Mouse (Mus musculus): ENCODE measurements around the gene Bcl2l1. TPM values are rescaled to one million over a fixed set of nuclear protein-coding genes. Genes with fewer than 3 reads are reported as not detected.

The Bcl2l1 gene
- polyA plus RNA-seq, 1 experiment: 212 TPM

DNA sequence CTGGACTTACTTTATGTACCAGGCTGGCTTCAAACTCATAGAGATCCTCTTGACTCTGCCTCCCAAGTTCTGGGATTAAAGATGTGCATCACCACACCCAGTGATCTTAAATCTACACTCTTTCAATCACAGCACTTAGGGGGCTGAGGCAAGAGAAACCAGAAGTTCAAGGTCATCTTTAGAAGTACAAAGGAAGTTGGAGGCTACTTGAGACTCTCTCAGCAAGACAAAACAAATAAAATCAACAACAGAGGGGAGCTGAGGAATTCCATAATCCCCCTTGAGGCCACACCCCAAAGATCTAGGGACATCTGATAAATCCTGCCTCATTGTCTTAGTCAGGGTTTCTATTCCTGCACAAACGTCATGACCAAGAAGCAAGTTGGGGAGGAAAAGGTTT is 59.3 kb downstream of the Bcl2l1 start:
- Histone ChIP-seq H3K9me3 (ENCODE audit: control insufficient read depth, low read length) (no peaks in the 10 kb centered on the region; the same call in 1 of the 2 replicates), H3K4me3 (replicated peaks) (no peak overlapping the region), H3K27me3 (ENCODE audit: control insufficient read depth) (peaks cover 52% of the 10 kb centered on the region), H3K4me1 (ENCODE audit: control insufficient read depth) (peaks cover 64% of the 10 kb centered on the region), H3K36me3 (ENCODE audit: control insufficient read depth) (peaks cover 20% of the 10 kb centered on the region)
- TF ChIP-seq GATA1 (IDR thresholded peaks at IDR 0.05; ENCODE audit: low read length) (no peak), TAL1 (IDR thresholded peaks at IDR 0.05; ENCODE audit: low read length) (no peak)

DNA sequence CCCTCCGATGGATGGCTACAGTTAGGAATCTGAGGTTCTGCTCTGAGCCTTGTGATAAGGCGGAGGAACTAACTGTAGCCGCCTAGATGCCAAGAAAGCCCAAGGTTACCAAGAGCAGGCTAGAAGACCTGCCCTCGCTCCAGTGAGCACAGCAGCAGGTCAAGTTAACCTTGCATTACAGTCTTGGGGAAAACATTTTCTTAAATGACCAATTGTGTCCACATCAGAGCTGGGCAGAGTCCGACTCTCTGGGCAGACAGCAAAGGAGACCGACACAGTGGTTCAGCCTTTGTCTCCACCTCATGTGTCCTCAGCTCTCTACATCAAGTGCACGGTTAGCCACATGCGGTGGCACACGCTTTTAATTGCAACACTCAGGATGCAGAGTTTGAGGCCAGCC is 60.0 kb downstream of the Bcl2l1 start:
- peaks cover 14% of the 10 kb centered on the region for H3K36me3 ChIP-seq (ENCODE audit: control insufficient read depth)
- no peaks in the 10 kb centered on the region; the same call in 1 of the 2 replicates for H3K9me3 ChIP-seq (ENCODE audit: control insufficient read depth, low read length)
- no peak overlapping the region for H3K4me3 ChIP-seq (replicated peaks)
- peaks cover 52% of the 10 kb centered on the region for H3K27me3 ChIP-seq (ENCODE audit: control insufficient read depth)
- H3K4me1 ChIP-seq (ENCODE audit: control insufficient read depth): peaks cover 67% of the 10 kb centered on the region
- TF ChIP-seq GATA1 (IDR thresholded peaks at IDR 0.05; ENCODE audit: low read length): no peak
- TF ChIP-seq TAL1 (IDR thresholded peaks at IDR 0.05; ENCODE audit: low read length): no peak

DNA sequence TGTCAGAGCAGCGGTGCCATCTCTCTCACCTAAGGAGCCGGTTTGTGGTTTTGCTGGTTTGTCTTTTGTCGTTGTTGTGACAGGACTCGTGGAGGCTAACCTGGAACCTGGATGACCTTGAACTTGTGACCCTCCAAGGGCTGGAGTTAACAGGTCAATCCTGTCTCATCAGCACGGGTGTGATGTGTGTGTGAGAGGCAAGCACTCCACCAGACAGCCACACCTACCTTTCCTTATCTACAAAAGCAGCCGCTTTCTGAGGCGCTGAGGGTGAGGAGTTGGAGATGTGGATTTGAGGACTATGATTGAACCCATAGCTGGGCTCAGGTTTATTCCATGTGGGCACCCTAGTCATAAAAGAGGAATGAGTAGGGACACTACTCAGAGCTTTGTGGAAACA is 61.9 kb downstream of the Bcl2l1 start:
- peaks cover 65% of the 10 kb centered on the region for H3K4me1 ChIP-seq (ENCODE audit: control insufficient read depth)

DNA sequence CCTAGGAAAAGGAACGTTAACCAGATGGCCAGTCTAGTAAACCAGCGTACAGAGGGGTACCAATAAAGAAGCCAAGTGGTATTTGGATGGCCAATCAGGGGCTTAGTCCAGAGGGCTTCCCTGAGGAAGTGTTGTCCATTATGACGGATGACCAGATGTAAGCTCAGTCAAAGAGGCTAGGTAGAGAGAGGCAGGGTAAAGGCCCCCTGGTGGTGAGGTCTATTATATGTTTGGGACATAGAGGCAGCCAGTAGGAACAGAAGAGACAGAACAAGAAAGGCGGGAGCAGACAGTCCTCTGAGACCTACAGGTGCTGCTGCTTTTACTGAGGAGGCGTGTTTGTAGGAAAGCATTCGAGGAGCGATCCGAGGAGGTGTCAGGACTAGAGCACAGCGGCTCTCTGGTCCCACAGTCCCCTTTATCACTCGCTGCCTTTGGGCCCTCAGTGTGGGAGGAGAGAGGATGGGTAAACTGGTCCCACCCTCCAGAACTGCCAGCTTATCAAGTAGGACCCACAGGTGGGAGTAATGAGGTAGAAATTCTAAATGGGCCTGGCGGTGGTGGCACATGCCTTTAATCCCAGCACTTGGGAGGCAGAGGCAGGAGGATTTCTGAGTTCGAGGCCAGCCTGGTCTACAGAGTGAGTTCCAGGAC is 63.8 kb downstream of the Bcl2l1 start:
- Histone ChIP-seq H3K4me3 (replicated peaks) (peak overlapping the region; percentile 30), H3K27me3 (ENCODE audit: control insufficient read depth) (peaks cover 60% of the 10 kb centered on the region), H3K36me3 (ENCODE audit: control insufficient read depth) (no peaks in the 10 kb centered on the region), H3K4me1 (ENCODE audit: control insufficient read depth) (peaks cover 60% of the 10 kb centered on the region), H3K9me3 (ENCODE audit: control insufficient read depth, low read length) (no peaks in the 10 kb centered on the region; the same call in 1 of the 2 replicates)
- TF ChIP-seq TAL1 (IDR thresholded peaks at IDR 0.05; ENCODE audit: low read length) (no peak), GATA1 (IDR thresholded peaks at IDR 0.05; ENCODE audit: low read length) (no peak)

More for the DNA sequence above, 61.9 kb downstream of the Bcl2l1 start:
- Histone ChIP-seq H3K27me3 (ENCODE audit: control insufficient read depth) (peaks cover 62% of the 10 kb centered on the region), H3K4me3 (replicated peaks) (no peak overlapping the region), H3K9me3 (ENCODE audit: control insufficient read depth, low read length) (no peaks in the 10 kb centered on the region; the same call in 1 of the 2 replicates), H3K36me3 (ENCODE audit: control insufficient read depth) (no peaks in the 10 kb centered on the region)
- TF ChIP-seq GATA1 (IDR thresholded peaks at IDR 0.05; ENCODE audit: low read length): peak; percentile 60
- TF ChIP-seq TAL1 (IDR thresholded peaks at IDR 0.05; ENCODE audit: low read length): peak; percentile 79

DNA sequence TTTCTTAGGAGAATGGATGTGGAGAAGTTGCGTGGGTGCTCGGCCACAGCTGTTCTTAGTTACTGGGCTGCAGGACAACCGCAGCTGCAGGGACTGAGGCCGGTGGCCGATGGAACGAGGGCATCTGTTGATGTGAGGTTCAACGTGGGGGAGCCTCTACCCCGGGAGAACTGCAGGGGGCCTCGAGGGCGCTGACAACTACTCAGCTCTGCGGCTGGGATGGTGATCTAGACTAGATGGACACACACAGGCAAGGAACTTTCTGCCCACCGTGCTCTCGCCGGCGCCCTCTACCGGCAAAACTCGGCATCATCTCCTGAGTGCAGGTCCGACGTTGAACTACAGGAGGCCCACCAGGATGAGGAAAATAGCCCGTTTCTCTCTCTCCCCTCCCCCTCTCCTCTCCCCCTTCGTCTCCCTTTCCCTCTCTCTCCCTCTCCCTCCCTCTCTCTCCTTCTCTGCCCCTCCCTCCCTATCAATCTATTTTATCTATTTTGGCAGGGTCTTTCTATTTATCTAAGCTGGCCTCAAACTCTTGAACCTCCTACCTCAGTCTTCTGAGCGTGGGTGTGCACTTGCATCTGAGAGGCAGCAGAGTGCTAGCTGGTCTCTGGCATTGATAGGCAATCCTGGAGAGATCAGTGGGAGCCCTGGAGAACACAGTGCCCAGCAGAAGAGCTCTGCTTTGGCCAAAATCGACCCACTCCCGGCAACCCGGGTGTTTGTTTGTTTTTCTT is 65.0 kb downstream of the Bcl2l1 start:
- Histone ChIP-seq H3K4me3 (replicated peaks) (no peak overlapping the region), H3K9me3 (ENCODE audit: control insufficient read depth, low read length) (no peaks in the 10 kb centered on the region; the same call in 1 of the 2 replicates), H3K36me3 (ENCODE audit: control insufficient read depth) (no peaks in the 10 kb centered on the region), H3K27me3 (ENCODE audit: control insufficient read depth) (peaks cover 51% of the 10 kb centered on the region), H3K4me1 (ENCODE audit: control insufficient read depth) (peaks cover 56% of the 10 kb centered on the region)
- TF ChIP-seq GATA1 (IDR thresholded peaks at IDR 0.05; ENCODE audit: low read length) (no peak), TAL1 (IDR thresholded peaks at IDR 0.05; ENCODE audit: low read length) (no peak)

DNA sequence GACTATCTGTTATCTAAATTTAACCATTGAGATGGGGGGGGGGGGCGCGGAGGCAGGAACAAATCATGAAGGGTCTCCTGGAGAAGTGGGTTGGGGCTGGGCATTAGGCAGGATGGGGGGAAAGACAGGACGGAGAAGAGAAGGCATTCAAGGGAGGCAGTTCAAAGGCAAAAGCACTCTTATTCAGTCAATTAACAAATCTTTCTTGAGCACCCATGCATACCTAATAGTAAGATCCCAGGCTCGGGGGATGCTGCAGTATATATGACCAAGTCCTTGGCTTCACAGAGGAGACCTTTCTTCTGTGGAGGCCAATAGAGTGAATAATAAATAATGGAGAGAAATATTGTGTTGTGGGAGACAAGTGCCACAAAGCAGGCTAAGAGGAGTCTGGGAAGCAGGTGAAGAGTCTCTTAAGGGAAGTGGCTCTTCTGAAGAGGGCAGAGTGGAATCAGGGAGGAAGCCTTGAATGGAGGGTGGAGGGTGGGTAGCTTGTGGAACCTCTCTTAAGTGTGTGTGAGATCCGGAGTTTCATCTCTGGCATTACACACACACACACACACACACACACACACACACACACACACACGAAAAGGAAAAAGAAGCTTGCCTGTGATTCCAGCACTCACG is 66.4 kb downstream of the Bcl2l1 start:
- H3K36me3 ChIP-seq (ENCODE audit: control insufficient read depth): no peaks in the 10 kb centered on the region
- no peak overlapping the region for H3K4me3 ChIP-seq (replicated peaks)
- peaks cover 38% of the 10 kb centered on the region for H3K27me3 ChIP-seq (ENCODE audit: control insufficient read depth)
- H3K9me3 ChIP-seq (ENCODE audit: control insufficient read depth, low read length): no peaks in the 10 kb centered on the region; the same call in 1 of the 2 replicates
- peaks cover 50% of the 10 kb centered on the region for H3K4me1 ChIP-seq (ENCODE audit: control insufficient read depth)
- TF ChIP-seq TAL1 (IDR thresholded peaks at IDR 0.05; ENCODE audit: low read length) (no peak), GATA1 (IDR thresholded peaks at IDR 0.05; ENCODE audit: low read length) (no peak)

DNA sequence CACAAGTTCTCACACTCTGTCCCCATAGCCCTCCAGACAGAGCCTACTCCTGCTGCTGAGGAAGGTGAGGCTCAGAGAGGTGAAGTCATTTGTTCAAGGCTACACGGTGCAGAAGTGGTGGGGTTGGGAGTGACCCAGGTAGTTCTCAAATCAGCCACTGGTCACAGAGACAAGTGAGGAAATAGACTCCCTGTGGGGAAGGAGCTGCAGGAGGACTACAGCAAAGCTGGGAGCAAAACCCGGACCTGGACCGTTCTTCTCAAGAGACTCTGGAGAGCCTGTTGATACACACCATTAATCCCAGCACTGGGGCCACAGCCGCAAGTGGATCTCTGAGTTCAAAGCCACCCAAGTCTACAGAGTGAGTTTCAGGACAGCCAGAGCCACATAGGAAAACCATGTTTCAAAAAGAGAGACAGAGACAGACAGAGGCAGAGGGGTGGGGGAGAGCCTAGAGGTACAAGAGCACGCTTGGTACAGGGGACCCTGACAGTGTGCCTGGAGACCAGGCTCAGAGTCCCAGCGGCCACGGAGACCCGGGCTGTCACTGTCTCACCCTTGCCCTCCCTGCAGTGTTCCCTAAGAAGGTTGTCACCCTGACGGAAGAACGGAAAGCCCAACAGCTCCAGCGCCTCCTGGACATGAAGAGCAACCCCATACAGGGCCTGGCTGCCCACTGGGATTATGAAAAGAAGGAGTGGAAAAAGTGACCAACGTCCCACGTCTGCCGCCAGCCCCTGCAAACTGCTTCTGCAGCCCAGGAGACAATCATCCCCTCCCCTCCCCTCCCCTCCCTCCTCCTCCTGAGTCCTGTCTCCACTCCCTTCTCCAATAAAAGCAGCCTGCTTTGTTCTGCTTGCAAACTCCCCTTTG is 67.1 kb downstream of the Bcl2l1 start:
- peaks cover 43% of the 10 kb centered on the region for H3K4me1 ChIP-seq (ENCODE audit: control insufficient read depth)
- no peak for TF ChIP-seq GATA1 (IDR thresholded peaks at IDR 0.05; ENCODE audit: low read length)
- peaks cover 34% of the 10 kb centered on the region for H3K27me3 ChIP-seq (ENCODE audit: control insufficient read depth)
- H3K9me3 ChIP-seq (ENCODE audit: control insufficient read depth, low read length): no peaks in the 10 kb centered on the region; the same call in 1 of the 2 replicates
- no peaks in the 10 kb centered on the region for H3K36me3 ChIP-seq (ENCODE audit: control insufficient read depth)
- H3K4me3 ChIP-seq (replicated peaks): no peak overlapping the region

DNA sequence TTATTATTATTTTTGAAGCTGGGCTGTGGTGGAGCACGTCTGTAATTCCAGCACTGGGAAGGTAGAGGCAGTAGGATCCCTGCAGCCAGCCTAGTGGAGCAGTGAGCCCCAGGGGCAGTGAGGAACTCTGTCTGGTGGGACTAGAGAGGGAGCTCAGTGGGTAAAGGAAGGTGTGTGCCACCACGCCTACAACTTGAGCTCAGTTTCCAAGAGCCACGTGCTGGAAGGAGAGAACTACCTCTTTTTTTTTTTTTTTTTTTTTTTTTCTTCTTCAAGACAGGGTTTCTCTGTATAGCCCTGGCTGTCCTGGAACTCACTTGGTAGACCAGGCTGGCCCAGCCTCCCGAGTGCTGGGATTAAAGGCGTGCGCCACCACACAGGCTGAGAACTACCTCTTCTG is 68.2 kb downstream of the Bcl2l1 start:
- H3K4me1 ChIP-seq (ENCODE audit: control insufficient read depth): peaks cover 35% of the 10 kb centered on the region

More for the DNA sequence above, 68.2 kb downstream of the Bcl2l1 start:
- Histone ChIP-seq H3K4me3 (replicated peaks) (no peak overlapping the region), H3K9me3 (ENCODE audit: control insufficient read depth, low read length) (no peaks in the 10 kb centered on the region), H3K36me3 (ENCODE audit: control insufficient read depth) (no peaks in the 10 kb centered on the region), H3K27me3 (ENCODE audit: control insufficient read depth) (peaks cover 23% of the 10 kb centered on the region)
- TF ChIP-seq TAL1 (IDR thresholded peaks at IDR 0.05; ENCODE audit: low read length): no peak; the same call in 2 of the 3 replicates
- no peak for TF ChIP-seq GATA1 (IDR thresholded peaks at IDR 0.05; ENCODE audit: low read length)

Measured in erythroblast, embryonic 14.5 days (primary cell).